Mouse (Mus musculus) erythroblast, embryonic 14.5 days (primary cell): ENCODE results near the gene Macrod2.

Experiments used
- GATA1 ChIP-seq: IDR thresholded peaks from 2 replicates; pipeline ENCODE4 v1.6.1; 2012; ENCODE audit warnings: low read length, inconsistent platforms, mixed read lengths
- TAL1 ChIP-seq: IDR thresholded peaks from 3 replicates; pipeline ENCODE4 v1.6.1; 2012; ENCODE audit warnings: low read length, inconsistent platforms, mixed read lengths

- no peak for TF ChIP-seq TAL1
- no peak for TF ChIP-seq GATA1
These were observed 1908.2 kb downstream of the Macrod2 start for GRCm38 (mm10) chr2:142303098-142303911.
